Mouse (Mus musculus): ENCODE results near the gene Uts2.

DNA sequence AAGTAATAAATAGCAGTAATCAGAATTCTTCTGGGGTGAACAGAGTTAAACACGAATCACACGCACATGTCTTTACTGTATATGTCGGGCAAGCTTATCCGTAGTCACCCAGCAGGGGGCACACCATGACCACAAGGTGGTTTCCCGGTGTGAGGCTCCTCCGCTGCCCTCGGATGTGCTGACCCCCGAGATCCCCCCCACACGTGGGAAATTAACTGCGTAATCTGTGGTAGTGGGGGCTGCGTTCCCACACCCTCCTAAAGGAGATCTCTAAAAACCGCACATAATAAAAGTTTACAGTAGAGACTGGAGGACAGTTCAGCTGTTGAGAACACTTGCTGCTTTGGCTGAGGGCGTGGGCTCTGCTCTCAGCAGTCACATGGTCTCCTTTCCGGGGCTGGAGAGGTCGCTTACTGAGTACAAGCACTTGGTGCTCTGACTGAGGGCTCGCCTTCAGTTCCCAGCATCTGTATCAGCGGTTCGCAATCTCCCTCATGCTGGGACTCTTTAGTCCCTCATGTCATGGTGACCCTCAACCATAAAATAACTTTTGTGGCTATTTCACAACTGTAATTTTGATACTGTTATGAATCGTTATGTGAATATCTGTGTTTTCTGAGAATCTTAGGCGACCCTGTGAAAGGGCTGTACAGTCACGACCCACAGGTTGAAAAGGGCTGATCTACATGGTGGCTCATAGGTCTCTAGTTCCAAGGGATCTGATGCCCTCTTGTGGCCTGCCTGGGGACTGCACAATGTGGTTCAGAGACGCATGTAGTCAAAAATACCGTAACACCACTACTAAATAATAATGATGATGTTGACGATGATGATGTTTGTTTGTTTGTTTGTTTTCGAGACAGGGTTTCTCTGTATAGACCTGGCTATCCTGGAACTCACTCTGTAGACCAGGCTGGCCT, 32.0 kb upstream of the Uts2 start:
- TF ChIP-seq CTCF (IDR thresholded peaks at IDR 0.05; ENCODE audit: borderline replicate concordance, extremely low read depth, insufficient read depth, insufficient read length) (peak; percentile 79), POLR2A (IDR thresholded peaks at IDR 0.05; ENCODE audit: borderline replicate concordance, extremely low read depth, insufficient read depth, insufficient read length, poor library complexity, severe bottlenecking) (no peak)

All from brain, embryonic 14.5 days (tissue).